Mouse (Mus musculus): Measurements from ENCODE around the gene Nipa1.
"Not testable (repeated sequence)": the region's sequence is repeated elsewhere in the genome, so short reads cannot be mapped to it uniquely, and the experiment has no call there.

Nipa1 gene

GRCm38 (mm10) chr7:56019930-56020253, at the start of gene Nipa1:
TSS of gene Nipa1 (minus strand) at chr7:56019954.
- ATAC-seq (ENCODE audit: low TSS enrichment), result no peak

- ATAC-seq (ENCODE audit: low TSS enrichment), result no peak
These were observed 46.9 kb upstream of the Nipa1 start for GRCm38 (mm10) chr7:56066634-56067033.

- ATAC-seq (ENCODE audit: low TSS enrichment), result no peak
These were observed 46.4 kb upstream of the Nipa1 start for GRCm38 (mm10) chr7:56066136-56066535.

GRCm38 (mm10) chr7:56064876-56065275, 45.1 kb upstream of the Nipa1 start:
- no peak for ATAC-seq (ENCODE audit: low TSS enrichment)

GRCm38 (mm10) chr7:56055338-56055737, 35.6 kb upstream of the Nipa1 start:
- ATAC-seq (ENCODE audit: low TSS enrichment), result peak; percentile 60; the same call in 1 of the 2 replicates

- no peak for ATAC-seq (ENCODE audit: low TSS enrichment)
These were observed 33.2 kb upstream of the Nipa1 start for GRCm38 (mm10) chr7:56052996-56053395.

- peak; percentile 21; the same call in 1 of the 2 replicates for ATAC-seq (ENCODE audit: low TSS enrichment)
These were observed 30.7 kb upstream of the Nipa1 start for GRCm38 (mm10) chr7:56050487-56050911.

GRCm38 (mm10) chr7:56049831-56050321, 30.1 kb upstream of the Nipa1 start, which contains the start of gene Herc2:
TSS of gene Herc2 (plus strand) at chr7:56050196.
- peak; percentile 98 for ATAC-seq (ENCODE audit: low TSS enrichment)

- ATAC-seq (ENCODE audit: low TSS enrichment), result no peak
These were observed 27.4 kb upstream of the Nipa1 start for GRCm38 (mm10) chr7:56047178-56047577.

- no peak for ATAC-seq (ENCODE audit: low TSS enrichment)
These were observed 24.5 kb upstream of the Nipa1 start for GRCm38 (mm10) chr7:56044267-56044629.

- ATAC-seq (ENCODE audit: low TSS enrichment), result no peak
These were observed 24.0 kb upstream of the Nipa1 start for GRCm38 (mm10) chr7:56043577-56044266.

- ATAC-seq (ENCODE audit: low TSS enrichment), result peak; percentile 88
These were observed 22.6 kb upstream of the Nipa1 start for GRCm38 (mm10) chr7:56042353-56042752.

GRCm38 (mm10) chr7:56023586-56023985, 3.8 kb upstream of the Nipa1 start:
- ATAC-seq (ENCODE audit: low TSS enrichment), result no peak

- peak; percentile 82 for ATAC-seq (ENCODE audit: low TSS enrichment)
These were observed 503 bp downstream of the Nipa1 start for GRCm38 (mm10) chr7:56018972-56019929.

- ATAC-seq (ENCODE audit: low TSS enrichment), result no peak
These were observed 1.2 kb downstream of the Nipa1 start for GRCm38 (mm10) chr7:56018446-56018971.

GRCm38 (mm10) chr7:56017761-56018160, 2.0 kb downstream of the Nipa1 start:
- ATAC-seq (ENCODE audit: low TSS enrichment), result no peak

- ATAC-seq (ENCODE audit: low TSS enrichment), result no peak
These were observed 3.9 kb downstream of the Nipa1 start for GRCm38 (mm10) chr7:56015837-56016236.

GRCm38 (mm10) chr7:56015172-56015571, 4.6 kb downstream of the Nipa1 start:
- no peak for ATAC-seq (ENCODE audit: low TSS enrichment)

GRCm38 (mm10) chr7:56014002-56014702, 5.6 kb downstream of the Nipa1 start:
- ATAC-seq (ENCODE audit: low TSS enrichment), result not testable (repeated sequence)

GRCm38 (mm10) chr7:56013261-56014001, 6.3 kb downstream of the Nipa1 start:
- ATAC-seq (ENCODE audit: low TSS enrichment), result no peak

GRCm38 (mm10) chr7:56011018-56011333, 8.8 kb downstream of the Nipa1 start:
- ATAC-seq (ENCODE audit: low TSS enrichment), result 0 out of 2 replicates have a peak, but pooled peaks have one; percentile 36

Data from frontal cortex, adult (tissue).